Mouse (Mus musculus) CH12.LX (cell line): ENCODE data around the gene Pmpcb. TPM values are rescaled to one million over a fixed set of nuclear protein-coding genes. Genes with fewer than 3 reads are reported as not detected.

Experiments
- DNase-seq: peaks from one replicate; pipeline ENCODE4 v3.0.0-alpha.2; 2013; ENCODE audit errors: extremely low read depth
- H3K27ac ChIP-seq: 2 replicates; pipeline ENCODE4 v1.5.1; 2012; ENCODE audit warnings: low read depth, mild to moderate bottlenecking, control low read depth, moderate library complexity; ENCODE audit not compliant: insufficient read depth
- H3K27me3 ChIP-seq: replicated peaks from 2 replicates; pipeline ENCODE3; 2012; ENCODE audit warnings: inconsistent platforms
- H3K36me3 ChIP-seq, 2 experiments: replicated peaks in 1 of 2; 2 replicates each; pipeline versions ENCODE3 to v1.6.1; 2012; ENCODE audit warnings: inconsistent platforms in 1 of 2, low read length in 1 of 2, mild to moderate bottlenecking in 1 of 2, mixed read lengths in 1 of 2, moderate library complexity in 1 of 2; ENCODE audit not compliant: control insufficient read depth in 1 of 2, insufficient read depth in 1 of 2
- H3K4me1 ChIP-seq, 2 experiments: 2 replicates each; pipeline ENCODE4 v1.6.1; 2012; ENCODE audit warnings: inconsistent platforms in 1 of 2, moderate library complexity in 1 of 2; ENCODE audit not compliant: insufficient read depth in 2 of 2, control insufficient read depth in 1 of 2
- H3K4me2 ChIP-seq: 2 replicates; pipeline ENCODE4 v1.6.1; 2012; ENCODE audit warnings: low read depth, mild to moderate bottlenecking, control low read depth; ENCODE audit not compliant: poor library complexity, insufficient read depth, severe bottlenecking
- H3K4me3 ChIP-seq, 3 experiments: fragments of 150-350 bp in 1 of 3; sonication (generic) in 1 of 3; replicated peaks in 1 of 3; 2 replicates each; pipeline versions ENCODE3 to v1.5.1; 2011 to 2012; ENCODE audit warnings: low read depth in 2 of 3, low read length in 2 of 3, mild to moderate bottlenecking in 2 of 3, moderate library complexity in 2 of 3, control low read depth in 1 of 3, improper control_type of control experiment in 1 of 3, inconsistent platforms in 1 of 3, mixed read lengths in 1 of 3; ENCODE audit not compliant: poor library complexity in 1 of 3
- H3K79me2 ChIP-seq: replicated peaks from 2 replicates; pipeline ENCODE4 v1.6.1; 2012; ENCODE audit warnings: mild to moderate bottlenecking, moderate library complexity; ENCODE audit not compliant: control insufficient read depth, poor library complexity, insufficient read depth, severe bottlenecking; ENCODE audit errors: extremely low read depth
- H3K9ac ChIP-seq: 2 replicates; pipeline ENCODE4 v1.6.1; 2012; ENCODE audit warnings: low read depth, mild to moderate bottlenecking, control low read depth, moderate library complexity; ENCODE audit not compliant: insufficient read depth
- H3K9me3 ChIP-seq: replicated peaks from 2 replicates; pipeline ENCODE3; 2012; ENCODE audit warnings: low read length, inconsistent platforms, mixed read lengths
- BHLHE40 ChIP-seq: IDR thresholded peaks from 2 replicates; pipeline ENCODE4 v1.6.1; 2011; ENCODE audit warnings: mild to moderate bottlenecking, low read depth, low read length, improper control_type of control experiment
- CHD1 ChIP-seq: IDR thresholded peaks from 2 replicates; pipeline ENCODE4 v1.6.1; 2012; ENCODE audit warnings: low read depth, low read length, improper control_type of control experiment, inconsistent platforms
- CHD2 ChIP-seq: IDR thresholded peaks from 2 replicates; pipeline ENCODE4 v1.6.1; 2011; ENCODE audit warnings: low read length, improper control_type of control experiment
- CTCF ChIP-seq, 2 experiments: IDR thresholded peaks in 1 of 2; conservative IDR thresholded peaks in 1 of 2; 2 replicates each; pipeline ENCODE4 v1.5.1; 2011 to 2012; ENCODE audit warnings: low read depth in 2 of 2, low read length in 2 of 2, improper control_type of control experiment in 1 of 2, inconsistent platforms in 1 of 2, mild to moderate bottlenecking in 1 of 2, moderate library complexity in 1 of 2
- ELF1 ChIP-seq: IDR thresholded peaks from 2 replicates; pipeline ENCODE4 v1.6.1; 2014; ENCODE audit warnings: low read depth, mild to moderate bottlenecking, inconsistent platforms, low read length, improper control_type of control experiment
- EP300 ChIP-seq: IDR thresholded peaks from 2 replicates; pipeline ENCODE4 v1.6.1; 2011; ENCODE audit warnings: low read length, improper control_type of control experiment
- ETS1 ChIP-seq: conservative IDR thresholded peaks from 2 replicates; pipeline ENCODE4 v1.6.1; 2012; ENCODE audit warnings: low read depth, mild to moderate bottlenecking, inconsistent platforms, low read length, improper control_type of control experiment, moderate library complexity
- GABPA ChIP-seq: IDR thresholded peaks from 2 replicates; pipeline ENCODE4 v1.6.1; 2012; ENCODE audit warnings: low read depth, low read length, improper control_type of control experiment, inconsistent platforms; ENCODE audit not compliant: insufficient replicate concordance
- HCFC1 ChIP-seq: IDR thresholded peaks from 2 replicates; pipeline ENCODE4 v1.6.1; 2012; ENCODE audit warnings: low read depth, mild to moderate bottlenecking, inconsistent platforms, low read length, improper control_type of control experiment
- IRF4 ChIP-seq: IDR thresholded peaks from 2 replicates; pipeline ENCODE4 v1.6.1; 2014; ENCODE audit warnings: low read depth, mild to moderate bottlenecking, inconsistent platforms, low read length, improper control_type of control experiment
- JUN ChIP-seq: IDR thresholded peaks from 2 replicates; pipeline ENCODE4 v1.6.1; 2011; ENCODE audit warnings: low read depth, mild to moderate bottlenecking, low read length, improper control_type of control experiment, moderate library complexity; ENCODE audit not compliant: insufficient read depth
- JUND ChIP-seq: conservative IDR thresholded peaks from 2 replicates; pipeline ENCODE4 v1.6.1; 2011; ENCODE audit warnings: low read depth, low read length, improper control_type of control experiment
- KAT2A ChIP-seq: IDR thresholded peaks from 2 replicates; pipeline ENCODE4 v1.6.1; 2012; ENCODE audit warnings: low read length, improper control_type of control experiment, inconsistent platforms; ENCODE audit not compliant: insufficient replicate concordance
- MAFK ChIP-seq: IDR thresholded peaks from 2 replicates; pipeline ENCODE4 v1.6.1; 2011; ENCODE audit warnings: low read length, improper control_type of control experiment; ENCODE audit not compliant: insufficient replicate concordance
- MAX ChIP-seq: IDR thresholded peaks from 2 replicates; pipeline ENCODE4 v1.6.1; 2011; ENCODE audit warnings: low read length, improper control_type of control experiment
- MAZ ChIP-seq: IDR thresholded peaks from 2 replicates; pipeline ENCODE4 v1.6.1; 2012; ENCODE audit warnings: low read depth, mild to moderate bottlenecking, inconsistent platforms, low read length, improper control_type of control experiment, moderate library complexity
- MEF2A ChIP-seq: IDR thresholded peaks from 2 replicates; pipeline ENCODE4 v1.6.1; 2014; ENCODE audit warnings: low read depth, mild to moderate bottlenecking, inconsistent platforms, low read length, improper control_type of control experiment, borderline replicate concordance
- MXI1 ChIP-seq: IDR thresholded peaks from 2 replicates; pipeline ENCODE4 v1.6.1; 2011; ENCODE audit warnings: mild to moderate bottlenecking, low read depth, low read length, improper control_type of control experiment
- MYC ChIP-seq: IDR thresholded peaks from 2 replicates; pipeline ENCODE4 v1.6.1; 2011; ENCODE audit warnings: low read depth, mild to moderate bottlenecking, improper control_type of control experiment, low read length
- NELFE ChIP-seq: IDR thresholded peaks from 2 replicates; pipeline ENCODE4 v1.6.1; 2011; ENCODE audit warnings: low read depth, low read length, improper control_type of control experiment
- NRF1 ChIP-seq: IDR thresholded peaks from 2 replicates; pipeline ENCODE4 v1.6.1; 2014; ENCODE audit warnings: low read depth, mild to moderate bottlenecking, inconsistent platforms, low read length, improper control_type of control experiment, moderate library complexity
- PAX5 ChIP-seq: IDR thresholded peaks from 2 replicates; pipeline ENCODE4 v1.6.1; 2012; ENCODE audit warnings: low read length, inconsistent platforms, mixed read lengths
- POLR2A ChIP-seq: IDR thresholded peaks from 2 replicates; pipeline ENCODE4 v1.6.1; 2011; ENCODE audit warnings: low read depth, mild to moderate bottlenecking, improper control_type of control experiment, low read length
- POLR2AphosphoS2 ChIP-seq: IDR thresholded peaks from 2 replicates; pipeline ENCODE4 v1.6.1; 2011; ENCODE audit warnings: low read depth, low read length, improper control_type of control experiment
- RAD21 ChIP-seq: IDR thresholded peaks from 2 replicates; pipeline ENCODE4 v1.6.1; 2011; ENCODE audit warnings: low read depth, mild to moderate bottlenecking, low read length, improper control_type of control experiment, moderate library complexity
- RCOR1 ChIP-seq: conservative IDR thresholded peaks from 2 replicates; pipeline ENCODE4 v1.6.1; 2012; ENCODE audit warnings: low read depth, mild to moderate bottlenecking, inconsistent platforms, low read length, improper control_type of control experiment
- SIN3A ChIP-seq: IDR thresholded peaks from 2 replicates; pipeline ENCODE4 v1.6.1; 2012; ENCODE audit warnings: low read length, improper control_type of control experiment, inconsistent platforms
- SMC3 ChIP-seq: IDR thresholded peaks from 2 replicates; pipeline ENCODE4 v1.6.1; 2011; ENCODE audit warnings: low read depth, low read length, improper control_type of control experiment
- TBP ChIP-seq: conservative IDR thresholded peaks from 2 replicates; pipeline ENCODE4 v1.6.1; 2011; ENCODE audit warnings: low read depth, low read length, improper control_type of control experiment
- TCF12 ChIP-seq: IDR thresholded peaks from 2 replicates; pipeline ENCODE4 v1.6.1; 2014; ENCODE audit warnings: low read depth, mild to moderate bottlenecking, inconsistent platforms, low read length, improper control_type of control experiment
- UBTF ChIP-seq: IDR thresholded peaks from 2 replicates; pipeline ENCODE4 v1.6.1; 2012; ENCODE audit warnings: low read depth, mild to moderate bottlenecking, inconsistent platforms, low read length, improper control_type of control experiment, moderate library complexity
- USF1 ChIP-seq: IDR thresholded peaks from 2 replicates; pipeline ENCODE4 v1.6.1; 2014; ENCODE audit warnings: low read depth, mild to moderate bottlenecking, inconsistent platforms, low read length, improper control_type of control experiment
- USF2 ChIP-seq: conservative IDR thresholded peaks from 2 replicates; pipeline ENCODE4 v1.6.1; 2011; ENCODE audit warnings: low read depth, low read length, improper control_type of control experiment
- ZC3H11A ChIP-seq: IDR thresholded peaks from 2 replicates; pipeline ENCODE4 v1.6.1; 2012; ENCODE audit warnings: low read depth, mild to moderate bottlenecking, inconsistent platforms, low read length, improper control_type of control experiment
- ZKSCAN1 ChIP-seq: IDR thresholded peaks from 2 replicates; pipeline ENCODE4 v1.6.1; 2012; ENCODE audit warnings: low read depth, inconsistent platforms, low read length, improper control_type of control experiment, borderline replicate concordance
- ZMIZ1 ChIP-seq: IDR thresholded peaks from 2 replicates; pipeline ENCODE4 v1.6.1; 2012; ENCODE audit warnings: low read depth, mild to moderate bottlenecking, inconsistent platforms, low read length, improper control_type of control experiment
- ZNF384 ChIP-seq: IDR thresholded peaks from 2 replicates; pipeline ENCODE4 v1.6.1; 2012; ENCODE audit warnings: low read depth, low read length, improper control_type of control experiment, inconsistent platforms
- dilution Hi-C: fragments of 300-500 bp; cut with MboI; formaldehyde crosslinking; loops from 2 replicates; pipeline ENCODE4 v1.14.3; 2020; ENCODE audit warnings: low sequenced_read_pairs; ENCODE audit not compliant: extremely low pct_unique_long_range_greater_than_20kb, extremely low pct_ligation_motif_present
- in situ Hi-C: fragments of 300-500 bp; cut with MboI; formaldehyde crosslinking; loops from 3 replicates; pipeline ENCODE4 v1.14.3; 2019; ENCODE audit warnings: low sequenced_read_pairs, low pct_ligation_motif_present, low pct_unique_long_range_greater_than_20kb, mixed read lengths
- polyA plus RNA-seq: library from polyadenylated mRNA; unstranded; fragments of >175 nt; gene quantifications from 2 replicates; pipeline ENCODE4 v1.2.1, GENCODE M21; 2012; ENCODE audit warnings: low read depth; ENCODE audit not compliant: insufficient read length
- total RNA-seq, 2 experiments: library from RNA; depleted of rRNA; stranded (reverse); fragments of 300-350 nt in 1 of 2; fragments of >200 nt in 1 of 2; gene quantifications; 2 replicates each; pipeline ENCODE4 v1.2.3; 2012 to 2014

Pmpcb gene
- total and polyA plus RNA-seq, 3 experiments: 113 to 166 (median 165) TPM

GRCm38 (mm10) chr5:21786258-21787185 is 49.6 kb downstream of the Pmpcb start:
- H3K36me3 ChIP-seq: peaks cover 19 to 52% of the 10 kb centered on the region in 2 experiments
- peak overlapping the region; percentile 88 to 100 (median 96) for H3K4me3 ChIP-seq
- H3K9ac ChIP-seq: peak overlapping the region; percentile 98
- H3K9me3 ChIP-seq: no peaks in the 10 kb centered on the region
- DNase-seq: peak; percentile 93
- dilution Hi-C loops (no loop called here), in situ Hi-C loops (no loop called here)
- no peaks in the 10 kb centered on the region for H3K27me3 ChIP-seq
- peak overlapping the region; percentile 77 for H3K27ac ChIP-seq
- H3K4me1 ChIP-seq: peaks cover 3 to 40% of the 10 kb centered on the region in 2 experiments; a peak in 2 of 4 replicates
- H3K79me2 ChIP-seq: peaks cover 64% of the 10 kb centered on the region
- H3K4me2 ChIP-seq: peak overlapping the region; percentile 93
- peak; percentile 68; the same call in 1 of the 2 replicates for TF ChIP-seq KAT2A
- TF ChIP-seq PAX5: no peak
- peak; percentile 92 for TF ChIP-seq MXI1
- TF ChIP-seq TCF12: peak; percentile 91
- TF ChIP-seq CHD1: no peak; the same call in 1 of the 2 replicates
- TF ChIP-seq CHD2: 0 out of 2 replicates have a peak, but pooled peaks have one; percentile 42
- no peak for TF ChIP-seq CTCF (conservative IDR thresholded peaks at IDR 0.05 in 1 of 2, IDR thresholded peaks at IDR 0.05 in 1 of 2; ENCODE audit: low read depth in 2 of 2, low read length in 2 of 2)
- peak; percentile 81 for TF ChIP-seq MAFK
- TF ChIP-seq BHLHE40: peak; percentile 78
- TF ChIP-seq RCOR1: no peak
- no peak for TF ChIP-seq ZKSCAN1
- 0 out of 2 replicates have a peak, but pooled peaks have one; percentile 34 for TF ChIP-seq ETS1
- TF ChIP-seq ELF1: peak; percentile 87
- TF ChIP-seq NRF1: peak; percentile 47
- peak; percentile 87 for TF ChIP-seq POLR2A
- TF ChIP-seq UBTF: peak; percentile 94
- peak; percentile 74; the same call in 1 of the 2 replicates for TF ChIP-seq MAX
- TF ChIP-seq GABPA: no peak; the same call in 1 of the 2 replicates
- TF ChIP-seq NELFE: peak; percentile 92
- TF ChIP-seq USF1: no peak
- peak; percentile 58; the same call in 1 of the 2 replicates for TF ChIP-seq MEF2A
- peak; percentile 55; the same call in 1 of the 2 replicates for TF ChIP-seq MAZ
- peak; percentile 83 for TF ChIP-seq TBP
- no peak for TF ChIP-seq JUN
- peak; percentile 86 for TF ChIP-seq IRF4
- peak; percentile 88 for TF ChIP-seq HCFC1
- TF ChIP-seq USF2: no peak
- TF ChIP-seq RAD21: no peak
- TF ChIP-seq SMC3: no peak
- TF ChIP-seq ZC3H11A: no peak
- TF ChIP-seq MYC: peak; percentile 81
- no peak for TF ChIP-seq ZMIZ1
- no peak for TF ChIP-seq JUND
- TF ChIP-seq SIN3A: peak; percentile 94
- peak; percentile 27; the same call in 1 of the 2 replicates for TF ChIP-seq ZNF384
- TF ChIP-seq POLR2AphosphoS2: peak; percentile 77; the same call in 1 of the 2 replicates
- no peak for TF ChIP-seq EP300
